Mouse (Mus musculus) stomach, postnatal 0 days (tissue): ENCODE data around the gene Pitpnm1.
"Not testable (repeated sequence)": the region's sequence is repeated elsewhere in the genome, so short reads cannot be mapped to it uniquely, and the experiment has no call there.

Source experiments
- CTCF ChIP-seq: IDR thresholded peaks from 2 replicates; pipeline ENCODE4 v1.5.1; 2016; ENCODE audit warnings: antibody characterized with exemption, low read depth, mild to moderate bottlenecking, moderate library complexity
- EP300 ChIP-seq: optimal IDR thresholded peaks from 2 replicates; pipeline ENCODE3; 2016; ENCODE audit warnings: antibody characterized with exemption

- not testable (repeated sequence) for TF ChIP-seq CTCF, EP300
Measured at GRCm38 (mm10) chr19:4135229-4135962, 35.6 kb downstream of the Pitpnm1 start.
